Mouse (Mus musculus) forebrain, embryonic 11.5 days (tissue): ENCODE measurements around the gene Nckipsd. TPM values are rescaled to one million over a fixed set of nuclear protein-coding genes. Genes with fewer than 3 reads are reported as not detected.
A peak's percentile ranks its signal among the peaks of the same experiment; 100 is the strongest.

Source experiments
- ATAC-seq: fragments of 200-750 bp; cut with Nextera tagmentation; replicated peaks from 2 replicates; pipeline ENCODE4 v1.8.0; 2017; ENCODE audit warnings: moderate TSS enrichment; ENCODE audit not compliant: low FRiP score
- DNase-seq: peaks from one replicate; pipeline ENCODE4 v3.0.0-alpha.2; 2017; ENCODE audit warnings: low spot score
- H3K27ac ChIP-seq: fragments of 300-500 bp; sonication (generic); 2 replicates; pipeline ENCODE4 v1.5.1; 2014; ENCODE audit warnings: low read depth, low read length
- H3K27me3 ChIP-seq: fragments of 300-500 bp; sonication (generic); 2 replicates; pipeline ENCODE4 v1.6.1; 2014; ENCODE audit warnings: mild to moderate bottlenecking, low read length, mixed read lengths; ENCODE audit not compliant: control insufficient read depth, insufficient read depth
- H3K36me3 ChIP-seq: fragments of 300-500 bp; sonication (generic); 2 replicates; pipeline ENCODE4 v1.6.1; 2014; ENCODE audit warnings: mild to moderate bottlenecking, low read length, moderate library complexity, mixed read lengths; ENCODE audit not compliant: control insufficient read depth, insufficient read depth
- H3K4me1 ChIP-seq: fragments of 300-500 bp; sonication (generic); replicated peaks from 2 replicates; pipeline ENCODE4 v1.6.1; 2014; ENCODE audit warnings: low read length, mixed read lengths; ENCODE audit not compliant: control insufficient read depth, insufficient read depth
- H3K4me2 ChIP-seq: fragments of 300-500 bp; sonication (generic); 2 replicates; pipeline ENCODE4 v1.6.1; 2014; ENCODE audit warnings: low read depth, mild to moderate bottlenecking, low read length, moderate library complexity, mixed read lengths; ENCODE audit not compliant: severe bottlenecking
- H3K4me3 ChIP-seq: fragments of 300-500 bp; sonication (generic); 2 replicates; pipeline ENCODE4 v1.5.1; 2014; ENCODE audit warnings: low read depth, low read length
- H3K9ac ChIP-seq: fragments of 300-500 bp; sonication (generic); 2 replicates; pipeline ENCODE4 v1.6.1; 2014; ENCODE audit warnings: low read length
- H3K9me3 ChIP-seq: fragments of 300-500 bp; sonication (generic); 2 replicates; pipeline ENCODE4 v1.6.1; 2016; ENCODE audit warnings: low read length, mixed read lengths; ENCODE audit not compliant: control insufficient read depth
- WGBS: fragments of 180-500 bp; shearing (Covaris S2); extraction: QIAGEN DNeasy Blood & Tissue Kit; methylation state at CpG from one replicate; pipeline ENCODE4 v1.1.7; 2014; 5-methylcytosine and 5-hydroxymethylcytosine counted together
- polyA plus RNA-seq: library from polyadenylated mRNA; unstranded; fragments of >200 nt; fragmentation: Nextera tagmentation; extraction: Ambion mirVana; gene quantifications from 2 replicates; pipeline ENCODE4 v1.2.1, GENCODE M21; 2014

Nckipsd gene
- polyA plus RNA-seq, 1 experiment from 2014 or later = 22.0 TPM

DNA sequence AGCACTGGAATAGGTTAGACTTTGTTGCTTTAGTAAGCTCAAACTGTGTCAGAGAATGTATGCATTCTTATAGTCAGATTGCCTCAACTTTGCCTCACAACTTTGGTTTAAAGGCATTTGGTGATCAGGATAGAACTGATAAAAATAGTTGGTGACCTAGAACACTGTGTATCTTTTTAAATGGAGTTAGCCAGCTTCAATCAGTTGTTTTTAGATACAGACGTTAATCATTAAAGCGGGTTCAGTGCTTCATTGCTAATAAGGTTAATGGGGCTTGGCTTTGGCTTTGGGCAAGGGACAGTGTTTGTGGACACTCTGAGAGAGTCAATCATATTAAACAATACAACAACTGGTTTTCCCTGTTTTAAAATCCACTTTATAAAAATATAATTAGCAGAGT is 12.9 kb upstream of the Nckipsd start:
- 62% methylated on average over 2 of the region's 2 CpGs for WGBS
- Histone ChIP-seq H3K4me1 (peaks cover 6% of the 10 kb centered on the region; the same call in 1 of the 2 replicates), H3K9ac (no peak overlapping the region), H3K4me2 (no peak overlapping the region), H3K27me3 (no peaks in the 10 kb centered on the region), H3K4me3 (no peak overlapping the region), H3K9me3 (no peaks in the 10 kb centered on the region), H3K36me3 (peaks cover 2% of the 10 kb centered on the region; the same call in 1 of the 2 replicates), H3K27ac (no peak overlapping the region)
- ATAC-seq (no peak), DNase-seq (no peak)

DNA sequence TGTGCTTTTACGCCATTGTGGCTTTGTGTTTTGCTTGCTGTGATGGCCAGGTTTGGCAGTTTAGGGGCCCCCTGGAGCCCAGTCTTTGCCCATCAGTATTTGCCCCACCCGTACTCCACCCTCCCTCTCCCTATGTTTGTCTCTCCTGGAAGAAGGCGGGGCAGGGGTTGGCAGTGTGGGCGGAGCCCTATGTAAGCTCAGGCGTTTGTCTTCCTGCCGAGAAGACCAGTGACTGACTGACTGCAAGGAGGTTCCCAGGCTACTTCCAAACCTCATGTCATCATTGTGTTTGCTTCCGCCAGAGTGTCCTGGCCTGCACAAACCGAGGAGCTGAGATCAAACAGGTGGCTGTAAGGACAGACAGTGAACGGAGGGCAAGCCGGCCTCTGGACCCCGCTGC is 12.4 kb upstream of the Nckipsd start:
- 36% methylated on average over 11 of the region's 11 CpGs for WGBS
- Histone ChIP-seq H3K4me1 (peaks cover 6% of the 10 kb centered on the region; the same call in 1 of the 2 replicates), H3K27ac (no peak overlapping the region), H3K36me3 (peaks cover 2% of the 10 kb centered on the region; the same call in 1 of the 2 replicates), H3K9me3 (no peaks in the 10 kb centered on the region), H3K4me2 (no peak overlapping the region), H3K9ac (no peak overlapping the region), H3K4me3 (no peak overlapping the region), H3K27me3 (no peaks in the 10 kb centered on the region)
- no peak for DNase-seq
- peak; percentile 42; the same call in 1 of the 2 replicates for ATAC-seq

DNA sequence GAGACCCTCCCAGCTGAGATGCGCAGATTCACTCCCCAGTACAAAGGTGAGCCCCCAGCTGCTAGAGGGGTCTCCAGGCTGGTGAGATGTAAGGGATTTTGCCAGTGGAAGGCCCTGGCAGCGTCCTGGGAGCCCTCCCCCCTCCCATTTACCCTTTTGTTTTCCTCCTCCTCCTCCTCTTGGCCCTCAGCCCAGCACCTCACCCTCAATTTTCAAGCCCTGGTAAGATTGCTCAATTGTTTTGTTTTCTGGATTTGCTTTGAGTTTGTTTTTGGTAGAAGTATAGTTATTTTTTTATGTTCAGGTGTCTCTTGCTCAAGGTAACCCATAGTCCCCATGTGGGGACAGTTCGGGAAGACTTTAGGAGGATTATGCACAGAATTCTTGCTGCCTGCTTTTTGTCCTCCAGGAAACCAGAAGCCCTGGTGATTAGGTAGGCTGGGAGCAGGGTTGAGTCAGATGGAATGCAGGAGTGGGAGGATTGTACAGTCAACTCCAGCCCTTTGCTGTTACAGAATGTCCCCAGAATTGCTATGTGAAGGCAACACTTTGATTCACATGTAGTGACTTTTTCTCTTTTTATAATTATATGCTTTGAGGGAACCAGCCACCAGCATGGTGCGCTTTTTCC is 11.7 kb upstream of the Nckipsd start:
- no peak for ATAC-seq
- peaks cover 6% of the 10 kb centered on the region; the same call in 1 of the 2 replicates for H3K4me1 ChIP-seq
- peaks cover 4% of the 10 kb centered on the region; the same call in 1 of the 2 replicates for H3K36me3 ChIP-seq
- no peak overlapping the region for H3K4me3 ChIP-seq
- no peak for DNase-seq
- no peak overlapping the region for H3K9ac ChIP-seq
- WGBS = 70% methylated on average over 4 of the region's 4 CpGs
- no peak overlapping the region for H3K27ac ChIP-seq
- H3K9me3 ChIP-seq = no peaks in the 10 kb centered on the region
- no peak overlapping the region for H3K4me2 ChIP-seq
- H3K27me3 ChIP-seq = no peaks in the 10 kb centered on the region

GRCm38 (mm10) chr9:108797477-108797876 is 10.7 kb upstream of the Nckipsd start:
- no peak for ATAC-seq
- Histone ChIP-seq H3K4me3 (no peak overlapping the region), H3K9ac (no peak overlapping the region), H3K27me3 (no peaks in the 10 kb centered on the region), H3K4me2 (no peak overlapping the region), H3K4me1 (peaks cover 6% of the 10 kb centered on the region; the same call in 1 of the 2 replicates), H3K36me3 (peaks cover 4% of the 10 kb centered on the region; the same call in 1 of the 2 replicates), H3K27ac (no peak overlapping the region), H3K9me3 (no peaks in the 10 kb centered on the region)
- DNase-seq = no peak
- 89% methylated on average over 7 of the region's 7 CpGs for WGBS

GRCm38 (mm10) chr9:108798508-108799075 is 9.6 kb upstream of the Nckipsd start:
- peaks cover 6% of the 10 kb centered on the region; the same call in 1 of the 2 replicates for H3K4me1 ChIP-seq
- ATAC-seq (no peak), DNase-seq (no peak)
- H3K9ac ChIP-seq = no peak overlapping the region
- no peak overlapping the region for H3K4me2 ChIP-seq
- WGBS = 90% methylated on average over 5 of the region's 5 CpGs
- H3K9me3 ChIP-seq = no peaks in the 10 kb centered on the region
- no peaks in the 10 kb centered on the region for H3K27me3 ChIP-seq
- peaks cover 4% of the 10 kb centered on the region; the same call in 1 of the 2 replicates for H3K36me3 ChIP-seq
- no peak overlapping the region for H3K4me3 ChIP-seq
- no peak overlapping the region for H3K27ac ChIP-seq

- 90% methylated on average over 3 of the region's 3 CpGs for WGBS
- Histone ChIP-seq H3K27me3 (no peaks in the 10 kb centered on the region), H3K9ac (no peak overlapping the region), H3K36me3 (peaks cover 10% of the 10 kb centered on the region; the same call in 1 of the 2 replicates), H3K4me3 (no peak overlapping the region), H3K9me3 (no peaks in the 10 kb centered on the region), H3K4me2 (no peak overlapping the region), H3K27ac (no peak overlapping the region), H3K4me1 (peaks cover 6% of the 10 kb centered on the region; the same call in 1 of the 2 replicates)
- DNase-seq (no peak), ATAC-seq (no peak)
Observed at GRCm38 (mm10) chr9:108799564-108799963, 8.6 kb upstream of the Nckipsd start.

GRCm38 (mm10) chr9:108805768-108806167 is 2.4 kb upstream of the Nckipsd start:
- H3K36me3 ChIP-seq = peaks cover 14% of the 10 kb centered on the region
- peaks cover 6% of the 10 kb centered on the region; the same call in 1 of the 2 replicates for H3K4me1 ChIP-seq
- no peak overlapping the region for H3K4me2 ChIP-seq
- no peak overlapping the region for H3K27ac ChIP-seq
- DNase-seq (no peak), ATAC-seq (no peak)
- no peaks in the 10 kb centered on the region for H3K9me3 ChIP-seq
- WGBS = 92% methylated on average over 8 of the region's 8 CpGs
- H3K9ac ChIP-seq = no peak overlapping the region
- no peaks in the 10 kb centered on the region for H3K27me3 ChIP-seq
- no peak overlapping the region for H3K4me3 ChIP-seq

- DNase-seq (no peak), ATAC-seq (no peak)
- Histone ChIP-seq H3K27me3 (no peaks in the 10 kb centered on the region), H3K4me1 (peaks cover 6% of the 10 kb centered on the region; the same call in 1 of the 2 replicates), H3K36me3 (peaks cover 12% of the 10 kb centered on the region), H3K4me3 (no peak overlapping the region), H3K9me3 (no peaks in the 10 kb centered on the region), H3K9ac (no peak overlapping the region), H3K4me2 (no peak overlapping the region), H3K27ac (no peak overlapping the region)
Observed at GRCm38 (mm10) chr9:108806379-108806778, 1.8 kb upstream of the Nckipsd start.
